Mouse (Mus musculus) brain, embryonic 14.5 days (tissue): ENCODE measurements around the gene B830017H08Rik. TPM values are rescaled to one million over a fixed set of nuclear protein-coding genes. Genes with fewer than 3 reads are reported as not detected.
A peak's percentile ranks its signal among the peaks of the same experiment; 100 is the strongest.

Experiments
- DNase-seq: peaks from one replicate; pipeline ENCODE4 v3.0.0-alpha.2; 2011; ENCODE audit warnings: low read depth
- CTCF ChIP-seq: fragments of 200-500 bp; IDR thresholded peaks from 2 replicates; pipeline ENCODE4 v1.5.1; 2012; ENCODE audit warnings: inconsistent platforms, mild to moderate bottlenecking, moderate library complexity, borderline replicate concordance; ENCODE audit not compliant: insufficient read depth, insufficient read length; ENCODE audit errors: extremely low read depth
- POLR2A ChIP-seq: fragments of 200-500 bp; IDR thresholded peaks from 2 replicates; pipeline ENCODE4 v1.6.1; 2012; ENCODE audit warnings: mild to moderate bottlenecking, inconsistent platforms, borderline replicate concordance; ENCODE audit not compliant: poor library complexity, insufficient read depth, insufficient read length, severe bottlenecking; ENCODE audit errors: extremely low read depth
- polyA plus RNA-seq: library from polyadenylated mRNA; depleted of rRNA; stranded (reverse); fragments of >200 nt; gene quantifications from 2 replicates; pipeline ENCODE4 v1.2.3, GENCODE M21; 2012

B830017H08Rik gene
- polyA plus RNA-seq, 1 experiment: 3.7 TPM

DNA sequence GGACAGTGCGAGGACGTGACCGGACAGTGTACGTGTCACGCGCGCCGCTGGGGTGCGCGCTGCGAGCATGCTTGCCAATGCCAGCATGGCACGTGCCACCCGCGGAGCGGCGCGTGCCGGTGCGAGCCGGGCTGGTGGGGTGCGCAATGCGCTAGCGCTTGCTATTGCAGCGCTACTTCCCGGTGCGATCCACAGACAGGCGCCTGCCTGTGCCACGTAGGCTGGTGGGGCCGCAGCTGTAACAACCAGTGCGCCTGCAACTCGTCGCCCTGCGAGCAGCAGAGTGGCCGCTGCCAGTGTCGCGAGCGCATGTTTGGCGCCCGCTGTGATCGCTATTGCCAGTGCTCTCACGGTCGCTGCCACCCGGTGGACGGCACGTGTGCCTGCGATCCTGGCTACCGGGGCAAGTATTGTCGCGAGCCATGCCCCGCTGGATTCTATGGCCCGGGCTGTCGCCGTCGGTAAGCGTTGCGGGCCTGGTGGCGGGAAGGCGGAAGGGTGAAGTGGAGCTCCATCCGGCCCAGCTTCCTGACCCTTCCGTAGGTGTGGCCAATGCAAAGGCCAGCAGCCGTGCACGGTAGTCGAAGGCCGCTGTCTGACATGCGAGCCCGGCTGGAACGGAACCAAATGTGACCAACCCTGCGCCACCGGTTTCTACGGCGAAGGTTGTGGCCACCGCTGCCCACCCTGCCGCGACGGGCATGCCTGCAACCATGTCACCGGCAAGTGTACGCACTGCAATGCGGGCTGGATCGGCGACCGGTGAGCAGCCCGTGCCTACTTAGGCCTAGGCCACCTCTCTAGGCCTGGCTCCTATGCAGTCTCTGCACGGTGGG lies 29.9 kb upstream of the B830017H08Rik start:
- TF ChIP-seq CTCF (no peak), POLR2A (no peak)
- DNase-seq: peak; percentile 58

DNA sequence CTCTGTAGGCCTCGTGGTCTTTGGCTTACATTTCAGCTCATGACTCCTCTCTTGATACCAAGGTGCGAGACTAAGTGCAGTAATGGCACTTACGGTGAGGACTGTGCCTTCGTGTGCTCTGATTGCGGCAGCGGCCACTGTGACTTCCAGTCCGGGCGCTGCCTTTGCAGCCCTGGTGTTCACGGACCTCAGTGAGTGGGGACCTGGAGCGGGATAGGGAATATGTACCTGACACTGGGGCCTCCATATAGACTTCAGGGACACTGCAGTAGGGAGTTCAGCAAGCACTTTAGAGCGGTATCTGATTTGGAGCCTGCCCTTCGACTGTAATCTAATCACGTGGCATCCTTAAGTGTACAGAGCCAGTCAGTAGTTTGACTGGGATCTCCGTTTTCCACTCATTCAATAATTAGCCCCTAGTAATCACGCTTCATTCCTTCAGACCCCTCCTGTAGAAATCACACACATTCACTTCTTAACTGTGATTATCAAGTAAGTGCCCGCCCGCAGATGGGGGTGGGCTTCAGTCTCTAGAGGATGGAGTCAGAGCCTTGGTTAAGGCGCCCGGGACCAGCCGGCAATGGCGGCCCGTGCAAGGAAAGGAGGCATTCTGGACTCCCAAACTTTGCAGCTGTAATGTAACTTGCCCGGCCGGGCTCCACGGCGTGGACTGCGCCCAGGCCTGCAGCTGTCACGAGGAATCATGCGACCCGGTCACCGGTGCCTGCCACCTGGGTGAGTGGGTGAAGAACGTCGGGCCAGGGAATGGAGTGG lies 29.1 kb upstream of the B830017H08Rik start:
- TF ChIP-seq CTCF (no peak), POLR2A (no peak)
- no peak for DNase-seq

DNA sequence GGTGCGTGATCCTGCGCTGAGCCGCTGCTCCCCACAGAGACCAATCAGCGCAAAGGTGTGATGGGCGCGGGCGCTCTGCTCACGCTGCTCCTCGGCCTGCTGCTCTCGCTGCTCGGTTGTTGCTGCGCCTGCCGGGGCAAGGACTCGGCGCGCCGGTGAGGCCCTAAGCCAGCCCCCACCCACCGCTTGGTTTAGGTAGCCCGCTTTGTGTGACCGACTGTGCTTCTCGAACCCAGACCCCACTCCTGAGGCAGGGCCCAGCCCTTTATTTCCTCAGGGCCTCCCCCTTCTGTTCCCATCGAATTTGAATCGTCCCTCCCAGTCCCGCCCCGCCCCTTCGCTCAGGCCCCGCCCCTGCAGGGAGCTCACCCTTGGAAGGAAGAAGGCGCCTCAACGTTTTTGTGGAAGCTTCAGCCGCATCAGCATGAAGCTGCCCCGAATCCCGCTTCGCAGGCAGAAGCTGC lies 28.4 kb upstream of the B830017H08Rik start:
- DNase-seq: peak; percentile 60
- TF ChIP-seq POLR2A (no peak), CTCF (no peak)

DNA sequence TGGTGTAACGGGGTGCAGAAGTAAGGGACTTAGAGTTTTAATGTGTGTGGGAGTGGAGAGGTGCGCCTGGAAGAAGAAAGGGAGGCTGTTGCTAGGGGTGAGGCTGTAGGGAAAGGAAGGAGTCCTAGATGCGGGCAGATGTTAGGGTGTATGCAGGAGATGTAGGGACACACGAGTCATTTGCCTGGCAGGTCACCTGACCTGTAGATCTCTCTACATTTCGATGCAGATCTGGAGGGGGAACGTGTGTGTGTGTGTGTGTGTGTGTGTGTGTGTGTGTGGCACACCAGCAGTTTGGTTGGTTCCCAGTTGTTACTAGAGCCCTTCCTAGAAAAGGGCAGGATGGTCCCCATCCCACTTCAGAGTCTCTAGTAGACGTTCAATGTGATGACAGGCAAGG lies 27.9 kb upstream of the B830017H08Rik start:
- DNase-seq: no peak
- TF ChIP-seq CTCF: no peak
- TF ChIP-seq POLR2A: no peak

DNA sequence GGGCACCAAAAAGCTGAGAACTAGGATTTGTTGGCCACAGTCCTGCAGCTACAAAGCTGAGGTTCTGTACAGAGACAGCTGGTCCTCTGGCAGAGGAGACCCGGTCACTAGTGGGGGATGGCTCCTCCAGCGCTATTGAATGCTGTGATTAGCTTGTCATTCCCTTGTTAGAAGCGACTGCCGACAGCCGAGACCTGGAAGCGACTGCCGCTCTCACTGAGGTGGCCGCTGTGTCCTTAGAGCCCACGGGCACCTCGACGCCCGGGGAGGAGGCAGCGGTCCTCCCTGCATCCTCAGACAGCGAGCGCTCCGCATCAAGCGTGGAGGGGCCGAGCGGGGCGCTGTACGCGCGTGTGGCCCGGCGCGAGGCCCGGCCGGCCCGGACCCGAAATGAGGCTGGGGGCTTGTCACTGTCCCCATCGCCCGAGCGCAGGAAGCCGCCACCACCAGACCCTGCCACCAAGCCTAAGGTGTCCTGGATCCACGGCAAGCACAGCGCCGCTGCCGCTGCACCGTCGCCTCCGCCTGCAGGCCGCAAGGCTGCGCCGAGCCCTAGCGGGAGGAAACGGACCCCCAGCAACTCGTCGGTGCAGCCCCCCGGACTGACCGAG lies 26.2 kb upstream of the B830017H08Rik start:
- TF ChIP-seq CTCF: no peak
- TF ChIP-seq POLR2A: no peak
- DNase-seq: peak; percentile 64

DNA sequence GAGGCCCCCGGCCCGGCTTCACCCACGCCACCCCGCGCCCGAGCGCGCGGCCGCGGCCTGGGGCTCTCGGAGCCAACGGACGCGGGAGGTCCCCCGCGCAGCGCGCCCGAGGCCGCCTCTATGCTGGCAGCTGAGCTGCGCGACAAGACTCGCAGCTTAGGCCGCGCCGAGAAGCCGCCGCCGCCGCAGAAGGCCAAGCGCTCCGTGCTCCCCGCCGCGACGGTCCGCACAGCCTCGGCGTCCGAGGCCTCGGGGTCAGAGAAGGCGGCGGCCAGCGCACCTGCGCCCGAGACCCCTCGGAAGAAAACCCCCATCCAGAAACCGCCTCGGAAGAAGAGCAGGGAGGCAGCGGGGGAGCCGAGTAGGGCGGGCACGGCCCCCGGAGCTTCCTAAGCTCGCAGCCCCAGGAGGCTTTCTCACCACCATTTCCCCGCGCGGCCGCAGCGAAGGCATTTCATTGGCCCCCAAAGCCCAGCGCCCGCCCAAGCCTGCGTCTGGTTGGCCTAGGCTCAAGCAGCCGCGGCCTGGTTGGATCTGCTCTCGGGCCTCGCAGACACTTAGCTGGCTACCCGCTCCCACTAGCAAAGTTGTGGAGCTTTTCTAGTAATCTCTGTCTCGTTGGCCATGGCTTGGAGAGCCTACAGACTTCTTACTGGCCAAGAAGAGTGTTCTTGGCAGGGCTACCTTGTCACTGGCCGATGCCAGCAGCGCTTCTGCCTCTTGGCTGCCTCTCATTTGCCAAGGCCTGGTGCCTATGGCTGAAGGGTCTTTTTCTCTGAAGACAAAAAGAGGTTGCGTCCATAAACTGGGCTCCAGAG lies 25.5 kb upstream of the B830017H08Rik start:
- DNase-seq: peak; percentile 97
- TF ChIP-seq CTCF (no peak), POLR2A (peak; percentile 11; the same call in 1 of the 2 replicates)

DNA sequence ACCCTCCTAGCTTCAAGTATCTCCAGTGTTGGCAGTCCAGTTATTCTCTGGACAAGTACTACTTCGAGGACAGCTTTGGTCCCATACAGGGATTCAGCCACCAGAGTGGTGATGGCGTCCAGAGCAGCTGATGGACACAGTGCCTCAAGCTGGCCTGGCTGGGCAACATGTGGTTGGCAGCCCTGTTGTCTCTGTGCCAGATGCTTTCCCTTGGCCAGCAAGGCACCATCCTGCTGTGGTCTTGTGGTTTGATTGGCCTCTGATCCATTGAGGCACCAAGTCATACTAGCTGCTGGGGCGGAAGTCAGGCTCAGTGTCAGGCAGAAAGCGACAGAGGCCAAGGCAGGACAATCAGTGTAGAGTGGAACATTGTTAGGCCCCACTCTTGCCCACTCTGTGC lies 23.8 kb upstream of the B830017H08Rik start:
- TF ChIP-seq CTCF: no peak
- TF ChIP-seq POLR2A: no peak
- no peak for DNase-seq

DNA sequence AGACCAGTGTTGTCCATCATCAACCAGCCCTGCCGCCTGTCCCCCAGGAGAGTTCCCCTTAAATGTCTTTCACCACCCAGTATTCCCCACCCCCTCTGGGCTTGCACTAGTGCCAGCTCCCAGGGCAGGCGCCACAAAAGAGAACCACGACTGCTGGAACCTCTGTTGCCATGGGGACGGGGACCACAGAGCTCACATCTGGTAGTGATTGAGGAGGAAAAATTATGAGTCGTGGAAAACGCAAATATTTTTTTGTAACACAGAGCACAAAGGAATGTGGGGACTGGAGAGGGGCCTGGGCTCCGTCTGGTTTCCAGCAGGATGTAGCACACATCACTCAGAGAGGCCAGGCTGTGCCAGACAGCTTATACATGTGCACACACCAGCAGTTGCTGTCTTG lies 23.2 kb upstream of the B830017H08Rik start:
- peak; percentile 68 for DNase-seq

DNA sequence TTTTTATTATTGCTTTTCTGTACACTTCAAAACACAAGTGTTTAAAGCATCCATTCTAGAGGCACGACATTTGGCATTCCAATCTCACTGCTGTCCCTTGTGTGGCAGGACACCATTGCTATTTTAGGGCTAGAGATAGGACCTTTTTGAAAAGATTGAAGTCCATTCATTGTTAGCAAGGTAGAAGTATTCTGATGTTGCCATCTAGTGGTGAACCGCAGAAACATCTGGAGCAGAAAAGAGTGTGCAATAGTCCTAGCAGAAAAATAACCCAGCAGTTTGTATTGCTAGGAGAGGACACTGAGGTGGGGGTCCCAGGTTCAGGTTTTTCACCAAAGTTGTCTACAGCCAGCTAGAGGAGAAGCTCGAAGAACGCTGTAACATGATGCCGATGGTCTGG lies 20.8 kb upstream of the B830017H08Rik start:
- TF ChIP-seq POLR2A: no peak
- peak; percentile 51; the same call in 1 of the 2 replicates for TF ChIP-seq CTCF
- peak; percentile 69 for DNase-seq

More for the DNA sequence above, 23.2 kb upstream of the B830017H08Rik start:
- TF ChIP-seq CTCF: no peak
- TF ChIP-seq POLR2A: no peak

DNA sequence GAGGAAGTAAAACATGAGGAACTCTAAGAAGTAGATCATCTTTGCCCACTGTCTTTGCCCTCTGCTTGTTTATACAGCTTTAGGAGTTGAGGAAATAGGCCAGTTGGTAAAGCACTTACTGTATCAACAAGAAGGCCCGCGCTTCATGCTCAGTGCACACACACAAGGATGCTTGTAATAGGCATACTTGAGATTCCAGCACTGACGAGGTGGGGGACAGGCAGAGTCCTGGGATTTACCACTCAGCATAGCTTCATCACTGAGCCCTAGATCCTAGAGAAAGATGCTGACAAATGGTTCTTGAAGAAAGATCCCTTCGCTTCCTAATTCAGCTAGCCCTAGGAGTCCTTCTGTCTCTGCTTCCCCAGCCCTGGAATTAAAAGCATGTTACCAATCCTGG lies 19.7 kb upstream of the B830017H08Rik start:
- no peak for DNase-seq
- TF ChIP-seq POLR2A (no peak), CTCF (no peak)

DNA sequence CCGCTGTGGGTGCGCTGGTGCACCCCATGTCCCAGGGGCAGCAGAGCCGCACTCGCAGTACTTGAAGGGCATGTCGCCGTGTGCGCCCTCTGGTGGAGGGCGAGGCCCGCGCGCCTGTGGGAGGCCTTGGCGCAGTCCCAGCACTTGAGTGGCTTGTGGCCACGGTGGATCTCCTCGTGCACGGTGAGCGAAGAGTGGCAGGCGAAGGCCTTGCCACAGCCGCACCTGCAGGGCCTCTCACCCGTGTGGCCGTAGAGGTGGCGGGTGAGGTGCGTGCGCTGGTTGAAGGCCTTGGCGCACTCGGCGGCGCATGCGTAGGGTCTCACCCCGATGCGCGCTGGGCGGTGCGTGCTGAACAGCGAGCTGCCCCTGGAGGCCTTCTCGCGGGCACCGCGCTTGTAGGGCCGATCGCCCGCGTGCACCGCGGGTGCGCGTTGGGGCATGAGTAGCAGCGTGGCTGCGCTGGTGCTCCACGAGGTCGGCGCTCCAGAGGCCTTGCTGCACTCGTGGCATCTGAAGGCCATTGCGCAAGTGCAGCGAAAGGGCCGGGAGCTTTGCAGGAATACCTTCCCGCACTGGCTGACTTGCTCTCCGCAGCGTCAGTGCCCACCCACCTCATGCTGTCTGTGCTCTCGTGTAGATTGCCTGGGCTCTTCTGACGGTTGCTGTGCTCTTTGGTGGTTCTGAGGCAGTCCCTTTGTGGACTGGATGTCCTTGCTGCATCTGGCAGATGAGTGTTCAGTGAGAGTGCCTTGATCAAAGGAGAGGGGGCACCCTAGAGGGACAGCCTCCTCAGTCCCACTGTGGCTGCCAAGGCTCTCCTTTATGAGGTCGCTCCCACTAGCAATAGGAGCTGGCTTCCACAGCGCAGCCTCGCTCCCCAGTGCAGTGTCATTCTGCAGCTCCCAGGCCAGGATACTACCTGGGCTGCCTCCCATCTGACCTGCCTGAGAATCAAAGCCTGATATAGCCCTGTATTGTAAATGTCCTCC lies 17.2 kb upstream of the B830017H08Rik start:
- TF ChIP-seq CTCF (peak; percentile 92), POLR2A (peak; percentile 59; the same call in 1 of the 2 replicates)
- DNase-seq: peak; percentile 91
